Mouse (Mus musculus) small intestine, adult 2 months (tissue): ENCODE measurements around the gene Tesmin. TPM values are rescaled to one million over a fixed set of nuclear protein-coding genes. Genes with fewer than 3 reads are reported as not detected.

Experiments
- H3K27ac ChIP-seq: fragments of 200-500 bp; 2 replicates; pipeline ENCODE4 v1.5.1; 2012; ENCODE audit warnings: low read depth, low read length, control low read depth, inconsistent platforms; ENCODE audit not compliant: insufficient read depth
- H3K27me3 ChIP-seq: fragments of 200-500 bp; 2 replicates; pipeline ENCODE4 v1.6.1; 2012; ENCODE audit warnings: mild to moderate bottlenecking, moderate library complexity, low read length, inconsistent platforms; ENCODE audit not compliant: control insufficient read depth, insufficient read depth
- H3K36me3 ChIP-seq: fragments of 200-500 bp; 2 replicates; pipeline ENCODE4 v1.6.1; 2012; ENCODE audit warnings: mild to moderate bottlenecking, low read length, control low read depth, inconsistent platforms; ENCODE audit not compliant: control insufficient read depth, insufficient read depth
- H3K4me1 ChIP-seq: fragments of 200-500 bp; 2 replicates; pipeline ENCODE4 v1.6.1; 2012; ENCODE audit warnings: low read length, inconsistent platforms, mixed read lengths; ENCODE audit not compliant: control insufficient read depth, insufficient read depth, insufficient read length
- H3K4me3 ChIP-seq: fragments of 200-500 bp; 2 replicates; pipeline ENCODE4 v1.5.1; 2012; ENCODE audit warnings: low read depth, mild to moderate bottlenecking, control low read depth, inconsistent platforms, low read length, moderate library complexity
- CTCF ChIP-seq: fragments of 200-500 bp; IDR thresholded peaks from 2 replicates; pipeline ENCODE4 v1.5.1; 2012; ENCODE audit warnings: low read depth, mild to moderate bottlenecking, control low read depth, inconsistent platforms, low read length, moderate library complexity, mixed read lengths; ENCODE audit not compliant: insufficient replicate concordance, insufficient read length; ENCODE audit errors: extremely low read depth
- POLR2A ChIP-seq: fragments of 200-500 bp; IDR thresholded peaks from 2 replicates; pipeline ENCODE4 v1.6.1; 2012; ENCODE audit warnings: low read depth, mild to moderate bottlenecking, control low read depth, inconsistent platforms, low read length, moderate library complexity
- WGBS: fragments of 180-500 bp; shearing (Covaris S2); methylation state at CpG from one replicate; pipeline ENCODE4 v1.1.7; 2018; 5-methylcytosine and 5-hydroxymethylcytosine counted together
- polyA plus RNA-seq: library from polyadenylated mRNA; depleted of rRNA; stranded (reverse); fragments of >200 nt; gene quantifications from 2 replicates; pipeline ENCODE4 v1.2.3, GENCODE M21; 2012

The Tesmin gene
- polyA plus RNA-seq, 1 experiment: 0.42 TPM

- H3K4me1 ChIP-seq: peaks cover 2% of the 10 kb centered on the region; the same call in 1 of the 2 replicates
- no peaks in the 10 kb centered on the region for H3K27me3 ChIP-seq
- H3K27ac ChIP-seq: no peak overlapping the region
- no peak for TF ChIP-seq CTCF
- TF ChIP-seq POLR2A: no peak
- 90% methylated on average over 1 of the region's 1 CpGs for WGBS
- H3K36me3 ChIP-seq: no peaks in the 10 kb centered on the region
- no peak overlapping the region for H3K4me3 ChIP-seq
Measured at GRCm38 (mm10) chr19:3392384-3392783, 3.7 kb downstream of the Tesmin start.

GRCm38 (mm10) chr19:3394216-3394615 lies 5.6 kb downstream of the Tesmin start:
- TF ChIP-seq CTCF (no peak), POLR2A (no peak)
- no peaks in the 10 kb centered on the region for H3K36me3 ChIP-seq
- WGBS: 79% methylated on average over 3 of the region's 3 CpGs

GRCm38 (mm10) chr19:3400057-3400456 lies 11.4 kb downstream of the Tesmin start:
- no peaks in the 10 kb centered on the region for H3K4me1 ChIP-seq
- no peaks in the 10 kb centered on the region for H3K36me3 ChIP-seq
- no peak overlapping the region for H3K4me3 ChIP-seq
- WGBS: 89% methylated on average over 4 of the region's 4 CpGs
- TF ChIP-seq POLR2A (no peak), CTCF (no peak)
- no peak overlapping the region for H3K27ac ChIP-seq
- no peaks in the 10 kb centered on the region for H3K27me3 ChIP-seq

More at GRCm38 (mm10) chr19:3394216-3394615, 5.6 kb downstream of the Tesmin start:
- H3K27ac ChIP-seq: no peak overlapping the region
- no peak overlapping the region for H3K4me3 ChIP-seq
- H3K4me1 ChIP-seq: peaks cover 2% of the 10 kb centered on the region; the same call in 1 of the 2 replicates
- H3K27me3 ChIP-seq: no peaks in the 10 kb centered on the region

GRCm38 (mm10) chr19:3401504-3401903 lies 12.8 kb downstream of the Tesmin start:
- no peak overlapping the region for H3K4me3 ChIP-seq
- TF ChIP-seq CTCF (no peak), POLR2A (no peak)
- no peaks in the 10 kb centered on the region for H3K27me3 ChIP-seq
- no peaks in the 10 kb centered on the region for H3K4me1 ChIP-seq
- no peak overlapping the region for H3K27ac ChIP-seq
- H3K36me3 ChIP-seq: no peaks in the 10 kb centered on the region
- 82% methylated on average over 7 of the region's 7 CpGs for WGBS

GRCm38 (mm10) chr19:3401943-3402342 lies 13.3 kb downstream of the Tesmin start:
- TF ChIP-seq CTCF: no peak
- no peak for TF ChIP-seq POLR2A
- H3K27ac ChIP-seq: no peak overlapping the region
- H3K36me3 ChIP-seq: no peaks in the 10 kb centered on the region
- H3K4me3 ChIP-seq: no peak overlapping the region
- no peaks in the 10 kb centered on the region for H3K27me3 ChIP-seq
- no peaks in the 10 kb centered on the region for H3K4me1 ChIP-seq
- WGBS: 44% methylated on average over 7 of the region's 7 CpGs

- Histone ChIP-seq H3K36me3 (no peaks in the 10 kb centered on the region), H3K27me3 (no peaks in the 10 kb centered on the region; the same call in 1 of the 2 replicates), H3K27ac (no peak overlapping the region), H3K4me3 (no peak overlapping the region), H3K4me1 (no peaks in the 10 kb centered on the region)
- 35% methylated on average over 6 of the region's 6 CpGs for WGBS
- TF ChIP-seq CTCF (no peak), POLR2A (no peak)
Measured at GRCm38 (mm10) chr19:3402390-3402789, 13.7 kb downstream of the Tesmin start.

- WGBS: 81% methylated on average over 7 of the region's 7 CpGs
- Histone ChIP-seq H3K27me3 (no peaks in the 10 kb centered on the region; the same call in 1 of the 2 replicates), H3K4me1 (no peaks in the 10 kb centered on the region), H3K27ac (no peak overlapping the region), H3K4me3 (no peak overlapping the region), H3K36me3 (no peaks in the 10 kb centered on the region)
- no peak for TF ChIP-seq CTCF
- no peak for TF ChIP-seq POLR2A
Measured at GRCm38 (mm10) chr19:3404030-3404429, 15.4 kb downstream of the Tesmin start.
